Mouse (Mus musculus) adrenal gland, adult (tissue): ENCODE measurements around the gene Gm5475.
A peak's percentile ranks its signal among the peaks of the same experiment; 100 is the strongest.

Experiments
- DNase-seq, 2 experiments: peaks; one replicate each; pipeline ENCODE4 v3.0.0; 2022 to 2023; ENCODE audit warnings: low spot score in 1 of 2; ENCODE audit not compliant: inconsistent age in 2 of 2

Gene Gm5475

GRCm38 (mm10) chr15:100411731-100412130, 10.2 kb upstream of the Gm5475 start:
- DNase-seq = peak in 1 of 2 experiments; percentile 74

- DNase-seq = no peak
Measured at GRCm38 (mm10) chr15:100413306-100413705, 8.6 kb upstream of the Gm5475 start.

DNA sequence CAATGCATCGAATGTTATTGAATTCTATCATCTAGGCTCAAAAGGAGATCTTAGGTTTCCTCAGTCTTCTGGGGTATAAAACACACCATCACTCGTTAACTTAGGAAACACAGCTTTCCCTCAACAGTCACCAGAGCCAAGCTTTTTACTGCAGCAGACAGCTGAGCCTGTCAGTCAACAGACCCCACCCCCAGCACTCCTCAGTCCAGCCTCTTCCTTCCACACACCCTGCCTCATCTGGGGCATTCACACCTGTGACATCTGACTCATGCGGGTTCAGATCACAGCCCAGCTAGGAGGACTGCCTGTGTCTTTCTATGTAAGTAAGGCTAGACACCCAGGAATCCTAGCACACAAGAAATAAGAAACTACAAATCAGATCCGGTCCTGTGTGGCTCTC, 7.9 kb upstream of the Gm5475 start:
- no peak for DNase-seq

DNA sequence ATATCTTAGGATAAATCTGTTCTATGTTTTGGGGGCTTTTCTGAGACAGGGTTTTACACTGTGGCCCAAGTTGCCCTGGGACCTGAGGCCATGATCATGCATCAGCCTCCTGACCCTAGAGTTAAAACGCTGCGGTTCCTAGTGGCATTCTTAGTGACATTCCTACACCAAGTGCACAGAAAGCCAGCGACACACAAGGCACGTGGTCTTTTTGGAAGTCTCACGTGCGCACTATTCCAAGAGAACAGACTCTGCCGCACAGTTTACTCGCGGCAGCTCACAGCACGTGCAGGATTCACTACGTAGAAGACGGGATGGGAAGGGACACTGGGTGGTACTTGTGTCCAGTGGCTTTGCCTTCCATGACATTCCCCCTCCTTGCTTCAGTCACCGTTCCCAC, 7.0 kb upstream of the Gm5475 start:
- DNase-seq = no peak

DNA sequence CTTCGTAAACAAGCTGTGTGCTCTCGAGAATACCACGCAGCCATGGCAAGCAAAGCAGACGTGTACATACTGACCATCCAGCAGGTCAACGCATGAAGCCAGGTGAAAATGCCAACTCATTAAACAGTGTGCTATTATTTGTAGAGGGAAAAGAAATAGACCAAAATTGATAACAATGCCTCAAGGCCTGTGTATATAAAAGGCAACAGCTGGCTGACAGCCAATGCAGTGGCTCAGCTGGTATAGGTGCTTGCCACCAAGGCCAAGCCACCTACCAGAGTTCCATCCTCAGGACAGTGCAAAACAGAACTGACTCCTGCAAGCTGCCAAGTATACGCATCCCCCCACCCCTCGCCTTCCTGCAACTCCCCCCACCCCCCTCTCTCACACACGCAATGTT, 6.3 kb upstream of the Gm5475 start:
- DNase-seq = peak; percentile 65 to 80

GRCm38 (mm10) chr15:100417854-100418450, 4.0 kb upstream of the Gm5475 start:
- DNase-seq = peak; percentile 60 to 82

DNA sequence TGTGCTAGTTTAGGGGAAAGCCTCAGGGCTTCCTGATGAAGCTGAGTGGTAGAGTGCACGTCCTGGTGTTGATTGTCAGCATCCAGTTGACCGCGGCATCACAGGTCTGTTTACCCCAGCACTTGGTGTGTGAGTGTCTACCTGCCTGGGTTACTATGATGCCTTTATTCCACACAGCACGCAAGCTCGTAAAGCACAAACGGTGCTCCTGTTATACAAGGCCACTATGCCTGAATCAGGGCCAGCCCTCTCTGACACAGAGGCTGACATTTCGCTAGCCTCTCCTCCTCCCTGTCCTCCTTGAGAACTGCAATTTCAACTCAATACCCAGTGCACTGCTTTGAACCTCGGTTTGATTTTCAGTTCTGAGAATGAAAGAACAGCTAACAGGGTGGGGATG, 2.6 kb upstream of the Gm5475 start:
- DNase-seq = peak; percentile 83 to 92

- DNase-seq = peak in 1 of 2 experiments; percentile 60
Measured at GRCm38 (mm10) chr15:100419901-100420745, 1.8 kb upstream of the Gm5475 start.

DNA sequence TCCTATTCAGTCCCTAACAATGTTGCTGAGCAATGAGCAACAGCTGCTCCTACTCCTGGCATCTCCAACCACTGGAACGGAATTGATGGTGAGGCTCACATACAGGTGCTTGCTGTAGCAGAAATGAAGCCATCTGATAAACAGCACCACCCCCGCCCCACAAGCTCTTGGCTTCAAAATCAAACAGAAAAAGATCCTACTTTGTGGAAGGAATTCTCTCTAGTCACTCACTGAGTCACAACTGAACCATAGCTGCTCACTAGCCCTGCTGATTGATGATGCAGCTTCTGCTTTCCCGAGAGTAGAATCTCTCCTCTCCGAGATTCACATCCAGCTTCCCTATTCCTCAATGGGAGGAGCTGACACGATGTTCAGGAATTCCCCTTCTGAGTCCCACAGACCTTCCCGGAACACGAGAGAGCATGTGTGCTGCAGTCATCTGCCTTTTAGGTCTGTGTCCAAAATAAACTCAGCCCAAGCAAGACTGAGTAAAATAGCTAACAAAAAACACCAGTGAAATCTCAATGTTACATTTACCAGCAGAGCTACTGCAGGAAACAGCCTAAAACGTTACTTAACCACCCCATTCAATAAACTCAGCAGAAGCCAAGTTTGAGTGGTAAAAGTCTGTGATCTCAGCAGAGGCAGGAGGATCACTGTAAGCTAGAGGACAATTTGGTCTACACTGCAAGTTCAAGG, 739 bp upstream of the Gm5475 start:
- DNase-seq = peak; percentile 65 to 82

DNA sequence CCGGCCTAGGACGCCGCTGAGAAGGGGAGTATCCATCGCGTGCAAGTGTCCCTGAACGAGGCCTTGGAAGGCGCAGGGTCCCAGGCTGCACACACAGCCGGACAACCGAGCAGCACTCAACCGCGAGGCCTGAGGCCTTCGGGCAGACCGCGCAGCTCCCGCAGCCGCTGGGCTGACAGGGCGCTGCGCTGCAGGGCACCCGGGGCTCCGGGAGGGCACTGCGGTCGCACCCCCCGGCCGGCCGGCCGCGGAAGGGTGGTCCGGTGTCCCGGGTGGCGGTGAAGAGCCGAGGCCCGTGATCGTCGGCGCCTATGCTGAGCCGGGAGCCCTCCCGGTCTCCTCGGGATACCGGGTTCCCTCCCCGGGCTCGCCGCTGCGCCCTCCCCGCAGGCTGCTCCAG, 529 bp downstream of the Gm5475 start:
- no peak for DNase-seq

DNA sequence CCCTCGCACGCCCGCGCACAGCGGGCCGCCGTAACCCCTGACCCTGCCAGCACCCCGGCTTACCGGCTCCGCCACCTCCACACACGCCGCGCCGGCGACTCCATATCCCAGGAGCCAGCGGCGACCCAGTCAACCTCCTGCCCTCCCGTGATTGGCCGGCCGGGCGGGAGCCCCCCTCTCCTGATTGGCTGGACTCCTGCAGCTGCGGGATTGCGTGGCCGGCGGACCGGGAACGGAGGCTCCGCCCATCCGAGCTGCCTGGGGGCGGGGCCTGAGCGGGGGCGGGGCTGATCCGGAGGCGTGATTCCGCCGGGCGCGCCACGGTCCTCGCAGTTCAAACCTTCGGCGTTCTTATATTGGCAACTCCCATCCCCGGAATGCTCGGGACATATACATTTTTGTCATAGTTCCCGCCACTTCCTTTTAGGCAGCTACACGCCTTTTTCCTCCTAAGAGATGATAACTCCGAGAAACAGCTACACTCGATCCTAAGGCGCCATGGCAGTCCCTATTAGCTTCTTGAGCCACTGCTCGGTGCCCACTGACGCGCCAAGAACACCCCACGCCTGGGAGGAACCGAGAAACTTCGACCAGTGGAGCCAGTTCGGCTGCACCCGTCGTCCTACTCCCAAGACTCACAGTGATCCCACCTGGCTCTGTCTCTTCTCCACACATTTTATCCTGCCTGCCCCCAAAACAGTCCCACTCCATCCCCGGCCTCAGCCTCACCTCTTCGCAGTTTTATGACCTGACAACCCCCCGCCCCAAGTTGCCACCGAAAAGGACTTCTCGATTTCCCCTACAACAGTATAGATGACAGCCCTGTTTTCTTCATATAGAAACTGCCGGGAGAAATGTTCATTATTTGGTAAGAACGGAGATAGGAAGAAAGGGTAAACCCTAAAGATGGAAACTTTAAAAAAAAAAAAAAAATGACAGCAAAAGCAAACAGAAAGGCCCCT, 1.2 kb downstream of the Gm5475 start:
- peak; percentile 98 for DNase-seq

DNA sequence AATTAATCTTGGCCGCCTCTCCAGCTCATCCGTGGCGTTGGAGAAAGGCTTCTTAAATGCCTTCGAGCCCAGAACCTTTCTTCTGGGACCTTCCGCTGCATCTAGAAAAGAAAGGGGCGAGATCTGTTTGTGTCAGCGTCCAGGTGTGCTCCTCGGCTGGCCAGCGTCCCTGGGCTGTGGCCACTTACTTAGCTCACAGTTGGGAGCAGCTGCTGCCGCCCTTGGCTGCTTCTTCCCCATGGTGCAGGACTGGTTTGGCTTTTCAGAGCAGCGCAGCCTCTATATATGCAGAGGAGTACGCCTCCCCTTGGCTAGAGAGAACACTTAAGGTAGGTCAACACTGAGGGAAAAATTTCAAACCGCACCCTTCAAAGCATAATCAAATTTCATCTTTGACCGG, 2.0 kb downstream of the Gm5475 start:
- DNase-seq = peak in 1 of 2 experiments; percentile 61

DNA sequence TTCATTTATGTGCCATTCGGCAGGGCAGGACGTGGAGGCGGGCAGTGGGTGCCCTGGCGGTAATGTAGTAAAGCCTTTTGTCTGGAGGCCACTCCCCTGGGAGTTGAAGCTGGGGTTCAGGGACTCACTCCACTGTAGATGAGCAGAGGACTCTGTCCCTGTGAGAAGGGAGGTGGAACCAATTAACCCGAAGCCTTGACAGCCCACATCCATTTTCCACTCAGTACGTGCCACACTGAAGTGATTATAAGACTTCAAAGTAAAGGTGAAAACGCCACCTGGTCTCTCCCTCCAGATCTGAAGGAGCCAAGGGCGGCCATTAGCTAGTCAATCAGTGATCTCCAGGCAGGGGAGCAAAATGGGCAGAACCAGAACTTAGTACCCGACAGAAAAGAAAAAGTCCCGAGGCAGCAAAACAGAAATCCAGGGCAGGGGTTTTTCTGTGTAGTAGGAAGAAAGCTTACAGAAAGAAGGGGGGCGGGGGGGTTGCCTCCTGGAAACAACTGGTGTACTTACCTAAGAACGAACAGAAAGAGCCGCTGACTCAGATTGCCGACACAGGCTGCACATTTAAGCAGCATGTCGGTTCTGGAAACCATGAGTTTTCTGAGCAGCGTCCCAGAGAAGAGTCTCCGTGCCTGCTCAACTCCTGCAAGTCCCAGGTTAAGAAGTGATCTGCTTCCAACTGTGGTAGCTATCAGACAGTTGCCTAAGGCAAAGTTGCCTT, 2.6 kb downstream of the Gm5475 start, which contains the start of gene Slc11a2:
Gene Slc11a2, minus strand, starts transcription at position 677 of the 727 bp plus-strand sequence.
- peak; percentile 51 to 76 for DNase-seq

- peak; percentile 76 to 86 for DNase-seq
Measured at GRCm38 (mm10) chr15:100428296-100428905, 6.5 kb downstream of the Gm5475 start.

DNA sequence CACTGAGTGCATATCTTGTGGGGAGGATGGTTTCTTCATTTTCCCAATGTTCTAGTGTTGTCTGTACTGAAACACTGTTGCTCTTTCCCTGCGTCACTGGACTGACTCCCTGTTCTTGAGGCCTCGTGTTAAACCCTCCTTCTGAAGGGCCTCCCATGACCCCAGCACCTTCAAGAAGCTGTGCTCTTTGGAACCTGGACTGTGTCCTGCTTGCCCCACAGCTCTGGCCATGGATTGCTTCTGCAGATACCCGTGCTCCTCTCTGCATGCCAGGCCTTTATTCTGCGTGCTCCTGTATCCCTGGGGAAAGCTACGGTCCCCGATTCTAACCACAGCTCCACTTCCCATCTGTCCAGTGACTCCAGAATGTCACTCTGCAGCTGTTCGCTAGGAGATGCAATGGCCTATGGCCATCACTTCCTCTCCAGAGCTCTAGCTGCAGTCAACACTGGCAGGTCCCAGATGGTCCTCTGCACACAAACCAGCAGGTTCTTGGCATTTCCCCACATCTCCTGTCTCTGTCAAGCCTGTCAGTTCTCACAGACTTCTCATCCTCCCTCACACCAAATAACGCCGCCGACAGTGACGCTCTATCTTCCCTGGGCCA, 8.1 kb downstream of the Gm5475 start:
- peak in 1 of 2 experiments; percentile 23 for DNase-seq

GRCm38 (mm10) chr15:100433234-100433633, 11.3 kb downstream of the Gm5475 start:
- peak in 1 of 2 experiments; percentile 38 for DNase-seq

DNA sequence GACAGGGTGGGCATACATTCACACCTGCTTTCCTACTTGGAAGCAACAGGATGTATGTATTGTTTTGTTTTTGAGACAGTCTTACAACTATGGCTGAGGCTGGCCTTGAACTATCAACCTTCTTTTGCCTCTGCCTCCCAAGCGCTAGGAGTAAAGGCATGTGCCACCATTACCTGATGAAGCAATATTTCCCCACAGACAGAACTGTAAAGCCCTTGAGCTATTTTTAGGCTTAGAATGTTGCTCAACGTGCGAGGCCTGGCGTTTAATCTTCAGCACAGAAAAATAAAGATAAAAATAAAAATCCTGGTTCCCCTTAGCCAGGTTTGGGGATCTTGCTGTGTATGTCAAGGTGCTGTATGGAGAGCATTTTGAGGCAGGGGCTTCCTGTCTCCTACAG, 14.2 kb downstream of the Gm5475 start:
- peak in 1 of 2 experiments; percentile 76 for DNase-seq

DNA sequence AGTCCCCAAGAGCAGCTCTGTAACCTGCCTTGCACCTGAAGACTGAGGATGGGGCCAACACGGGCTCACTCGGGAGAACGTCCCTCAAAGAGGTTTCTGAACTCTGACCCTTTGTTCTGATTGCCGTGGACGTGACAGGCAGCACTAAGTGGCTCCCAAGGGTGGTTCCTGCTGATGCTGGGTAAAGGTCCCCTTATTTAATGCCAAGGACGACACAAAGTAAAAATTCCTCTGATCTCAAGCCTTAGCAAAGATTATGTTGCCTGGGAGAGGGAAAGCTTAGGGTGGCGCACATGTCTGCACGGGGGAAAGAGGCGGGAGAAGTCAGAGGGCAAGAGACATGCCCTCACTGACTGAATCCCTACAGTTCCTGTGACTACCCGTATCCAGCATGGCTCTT, 14.6 kb downstream of the Gm5475 start:
- peak; percentile 74 to 84 for DNase-seq
